Mouse (Mus musculus) cortical plate, adult 2 months (tissue): ENCODE results near the gene A4galt.

ENCODE experiments used
- CTCF ChIP-seq: fragments of 200-500 bp; IDR thresholded peaks from 2 replicates; pipeline ENCODE4 v1.5.1; 2011; ENCODE audit warnings: mild to moderate bottlenecking, control low read depth, low read length; ENCODE audit not compliant: insufficient read depth; ENCODE audit errors: extremely low read depth
- POLR2A ChIP-seq: fragments of 200-500 bp; IDR thresholded peaks from 2 replicates; pipeline ENCODE4 v1.6.1; 2011; ENCODE audit warnings: mild to moderate bottlenecking, low read length, control low read depth; ENCODE audit not compliant: insufficient read depth; ENCODE audit errors: extremely low read depth

- TF ChIP-seq CTCF (no peak), POLR2A (no peak)
Measured at GRCm38 (mm10) chr15:83293144-83293543, 41.6 kb upstream of the A4galt start.
